Comparison of ENCODE assay signal across 33 mouse cellular contexts in genomic region chr11:8972093-8972492, GRCm38 (mm10). TPM values are rescaled to one million over a fixed set of nuclear protein-coding genes. Genes with fewer than 3 reads are reported as not detected.
DNase-seq lines count a peak whose midpoint lies in the region; ATAC-seq and TF ChIP-seq lines count a peak whose summit lies in the region.
"Had no signal": no experiment of that assay in that cellular context is flagged by ENCODE, and none has a peak within 500 bp of the region (broad histone marks: within the 10 kb centered on the region; RNA-seq: fewer than 3 reads in every experiment).

No protein-coding gene starts in this region.

- no peak for TF ChIP-seq EP300 in stomach, postnatal 0 days (optimal IDR thresholded peaks at IDR 0.05)

- no peak overlapping the region for H3K9ac ChIP-seq in stomach, embryonic 15.5 days
- H3K9ac ChIP-seq in stomach, postnatal 0 days (ENCODE audit: low read length), result no peak overlapping the region
- no peak overlapping the region for H3K9ac ChIP-seq in liver, embryonic 12.5 days
- no peak overlapping the region for H3K9ac ChIP-seq in liver, embryonic 15.5 days
- H3K9ac ChIP-seq: embryonic facial prominence, embryonic 13.5 days; forebrain, embryonic 13.5 days; heart, embryonic 12.5 days; heart, embryonic 15.5 days; hindbrain, embryonic 13.5 days had no signal

- H3K4me1 ChIP-seq in stomach, embryonic 15.5 days, result no peaks in the 10 kb centered on the region
- H3K4me1 ChIP-seq in stomach, postnatal 0 days (replicated peaks; ENCODE audit: control insufficient read depth, insufficient read depth), result no peaks in the 10 kb centered on the region
- H3K4me1 ChIP-seq in liver, embryonic 12.5 days, result peaks cover 45% of the 10 kb centered on the region
- H3K4me1 ChIP-seq in liver, embryonic 15.5 days (replicated peaks), result peaks cover 44% of the 10 kb centered on the region
- H3K4me1 ChIP-seq: embryonic facial prominence, embryonic 10.5 days; embryonic facial prominence, embryonic 13.5 days; forebrain, embryonic 13.5 days; heart, embryonic 12.5 days; heart, embryonic 15.5 days; hindbrain, embryonic 13.5 days had no signal

- H3K27ac ChIP-seq in stomach, embryonic 15.5 days, result no peak overlapping the region
- H3K27ac ChIP-seq in stomach, postnatal 0 days (replicated peaks), result no peak overlapping the region
- H3K27ac ChIP-seq in liver, embryonic 12.5 days, result peak overlapping the region; percentile 57; the same call in 1 of the 2 replicates
- no peak overlapping the region; the same call in 1 of the 2 replicates for H3K27ac ChIP-seq in liver, embryonic 15.5 days (replicated peaks)
- H3K27ac ChIP-seq: embryonic facial prominence, embryonic 10.5 days; embryonic facial prominence, embryonic 13.5 days; forebrain, embryonic 10.5 days; forebrain, embryonic 13.5 days; heart, embryonic 15.5 days; hindbrain, embryonic 10.5 days; hindbrain, embryonic 13.5 days had no signal

- no peak overlapping the region for H3K4me3 ChIP-seq in stomach, embryonic 15.5 days (replicated peaks)
- H3K4me3 ChIP-seq in stomach, postnatal 0 days (ENCODE audit: low read depth, low read length), result no peak overlapping the region
- H3K4me3 ChIP-seq in liver, embryonic 12.5 days, result no peak overlapping the region
- no peak overlapping the region for H3K4me3 ChIP-seq in liver, embryonic 15.5 days (replicated peaks)
- H3K4me3 ChIP-seq: embryonic facial prominence, embryonic 10.5 days; embryonic facial prominence, embryonic 13.5 days; forebrain, embryonic 10.5 days; forebrain, embryonic 13.5 days; heart, embryonic 12.5 days; heart, embryonic 15.5 days; hindbrain, embryonic 10.5 days; hindbrain, embryonic 13.5 days had no signal

- no peak for DNase-seq in stomach, postnatal 0 days (ENCODE audit: low spot score)
- DNase-seq in neural tube, embryonic 10.5 days (ENCODE audit: extremely low spot score, low spot score), result no peak
- no peak for DNase-seq in kidney, adult 9 months
- DNase-seq in layer of hippocampus, adult 18-20 months (ENCODE audit: low spot score in 2 of 2), result no peak
- DNase-seq: adrenal gland, adult 2 months; adrenal gland, postnatal 14 days; B cell, adult 2 months; cerebellum, adult 11 months; cerebellum, adult 8-10 months; cerebellum, postnatal 10 days; cerebellum, postnatal 36 days; embryo, embryonic 11 days; gastrocnemius, postnatal 14 days; heart, adult 11 months; heart, postnatal 10 days; heart, postnatal 36 days had no signal

- H3K27me3 ChIP-seq in stomach, embryonic 15.5 days (replicated peaks), result no peaks in the 10 kb centered on the region
- no peaks in the 10 kb centered on the region for H3K27me3 ChIP-seq in stomach, postnatal 0 days (ENCODE audit: control insufficient read depth, insufficient read depth, low read length)
- H3K27me3 ChIP-seq in liver, embryonic 12.5 days (replicated peaks), result 0 out of 2 replicates have a peak, but pooled peaks cover 7% of the 10 kb centered on the region
- H3K27me3 ChIP-seq in liver, embryonic 15.5 days, result no peaks in the 10 kb centered on the region
- H3K27me3 ChIP-seq: forebrain, embryonic 13.5 days; heart, embryonic 15.5 days had no signal

- WGBS in stomach, embryonic 15.5 days, result 71% methylated on average over 6 of the region's 6 CpGs
- WGBS in stomach, postnatal 0 days, result 73% methylated on average over 6 of the region's 6 CpGs
- WGBS in liver, embryonic 12.5 days (ENCODE audit: insufficient replicate concordance), result 49% methylated on average over 6 of the region's 6 CpGs
- 45% methylated on average over 6 of the region's 6 CpGs for WGBS in liver, embryonic 15.5 days (ENCODE audit: insufficient replicate concordance)

- ATAC-seq in stomach, embryonic 15.5 days (ENCODE audit: insufficient read depth, low FRiP score, low read depth), result peak; percentile 71; the same call in 1 of the 2 replicates
- no peak for ATAC-seq in stomach, postnatal 0 days (ENCODE audit: low FRiP score, low TSS enrichment)
- ATAC-seq in liver, embryonic 12.5 days, result peak; percentile 79
- ATAC-seq in liver, embryonic 15.5 days (ENCODE audit: insufficient read depth), result peak; percentile 65
- ATAC-seq: forebrain, embryonic 13.5 days; forebrain, embryonic 16.5 days; hindbrain, embryonic 16.5 days had no signal

- no peak overlapping the region for H3K4me2 ChIP-seq in stomach, embryonic 15.5 days
- H3K4me2 ChIP-seq in stomach, postnatal 0 days (replicated peaks; ENCODE audit: low read depth), result no peak overlapping the region
- peak overlapping the region; percentile 21 for H3K4me2 ChIP-seq in liver, embryonic 12.5 days
- peak overlapping the region; percentile 21; the same call in 1 of the 2 replicates for H3K4me2 ChIP-seq in liver, embryonic 15.5 days
- H3K4me2 ChIP-seq: embryonic facial prominence, embryonic 13.5 days; forebrain, embryonic 13.5 days; heart, embryonic 12.5 days; heart, embryonic 15.5 days; hindbrain, embryonic 13.5 days had no signal

- no peaks in the 10 kb centered on the region for H3K36me3 ChIP-seq in stomach, embryonic 15.5 days
- H3K36me3 ChIP-seq in stomach, postnatal 0 days (ENCODE audit: control insufficient read depth, insufficient read depth, low read length), result no peaks in the 10 kb centered on the region
- H3K36me3 ChIP-seq in liver, embryonic 12.5 days, result no peaks in the 10 kb centered on the region
- H3K36me3 ChIP-seq in liver, embryonic 15.5 days (replicated peaks), result no peaks in the 10 kb centered on the region
- H3K36me3 ChIP-seq: embryonic facial prominence, embryonic 10.5 days; embryonic facial prominence, embryonic 13.5 days; forebrain, embryonic 10.5 days; G1E; heart, embryonic 12.5 days; heart, embryonic 15.5 days; hindbrain, embryonic 10.5 days; hindbrain, embryonic 13.5 days had no signal

- no peak for TF ChIP-seq CTCF in stomach, postnatal 0 days (IDR thresholded peaks at IDR 0.05; ENCODE audit: low read depth)

- no peaks in the 10 kb centered on the region for H3K9me3 ChIP-seq in stomach, embryonic 15.5 days
- H3K9me3 ChIP-seq in stomach, postnatal 0 days (ENCODE audit: control insufficient read depth, low read length), result no peaks in the 10 kb centered on the region
- H3K9me3 ChIP-seq in liver, embryonic 12.5 days (replicated peaks), result no peaks in the 10 kb centered on the region
- H3K9me3 ChIP-seq in liver, embryonic 15.5 days (replicated peaks), result no peaks in the 10 kb centered on the region
- H3K9me3 ChIP-seq: embryonic facial prominence, embryonic 10.5 days; embryonic facial prominence, embryonic 13.5 days; forebrain, embryonic 10.5 days; forebrain, embryonic 13.5 days; G1E; heart, embryonic 12.5 days; heart, embryonic 15.5 days; hindbrain, embryonic 10.5 days; hindbrain, embryonic 13.5 days had no signal

RNA-seq across cellular contexts. Expression of gene Pkd1l1, which starts 1.0 kb away (rescaled TPM):
- 0.06 and 0.15 TPM in 2 replicates for polyA plus RNA-seq in stomach, embryonic 15.5 days (2015; fragmentation: Nextera tagmentation; extraction: Ambion mirVana)
- polyA plus RNA-seq in stomach, postnatal 0 days (2015; fragmentation: Nextera tagmentation; extraction: Ambion mirVana), result 0.08 and 0.19 TPM in 2 replicates
- polyA plus RNA-seq in liver, embryonic 12.5 days (2016; fragmentation: Nextera tagmentation; extraction: Ambion mirVana), result 0.06 and 0.22 TPM in 2 replicates
- 0.05 and 0.08 TPM in 2 replicates for polyA plus RNA-seq in liver, embryonic 15.5 days (2015; fragmentation: Nextera tagmentation; extraction: Ambion mirVana)
- under 1 TPM; 0.08 to 0.52 TPM for total RNA-seq in layer of hippocampus, adult 18-20 months (2021)
- total RNA-seq: CH12.LX; gastrocnemius, adult 18-20 months; gastrocnemius, postnatal 14 days; gastrocnemius, postnatal 4 days; heart, postnatal 10 days; heart, postnatal 36 days had no signal
- polyA plus RNA-seq: forebrain, embryonic 10.5 days; G1E; heart, embryonic 15.5 days had no signal

RNA-seq across cellular contexts. Expression of gene Hus1, which starts 38.9 kb away (rescaled TPM):
- 15.5 TPM in 2 replicates for polyA plus RNA-seq in stomach, embryonic 15.5 days (2015; fragmentation: Nextera tagmentation; extraction: Ambion mirVana)
- polyA plus RNA-seq in stomach, postnatal 0 days (2015; fragmentation: Nextera tagmentation; extraction: Ambion mirVana), result 5.1 and 5.8 TPM in 2 replicates
- polyA plus RNA-seq in liver, embryonic 12.5 days (2016; fragmentation: Nextera tagmentation; extraction: Ambion mirVana), result 12.8 and 14.4 TPM in 2 replicates
- polyA plus RNA-seq in liver, embryonic 15.5 days (2015; fragmentation: Nextera tagmentation; extraction: Ambion mirVana), result 6.8 and 7.9 TPM in 2 replicates
- total RNA-seq in layer of hippocampus, adult 18-20 months (2021), result 10 to 100 TPM; 13.3 to 13.5 TPM

Comparison
In these comparisons a context has a peak if more than half of its experiments do, and no peak if none do; other contexts are left out.
1. H3K4me2 ChIP-seq: peak in liver, embryonic 12.5 days (single experiment) and liver, embryonic 15.5 days (single experiment); none in stomach, embryonic 15.5 days (single experiment) and stomach, postnatal 0 days (single experiment).